Mouse (Mus musculus) forebrain, embryonic 12.5 days (tissue): Measurements from ENCODE around the gene Ttc5. TPM values are rescaled to one million over a fixed set of nuclear protein-coding genes. Genes with fewer than 3 reads are reported as not detected.

ENCODE experiments used
- ATAC-seq: fragments of 200-750 bp; cut with Nextera tagmentation; 2 replicates; pipeline ENCODE4 v1.8.0; 2017; ENCODE audit warnings: moderate TSS enrichment; ENCODE audit not compliant: low FRiP score
- H3K27ac ChIP-seq: fragments of 300-500 bp; sonication (generic); 2 replicates; pipeline ENCODE4 v1.5.1; 2016; ENCODE audit warnings: mild to moderate bottlenecking
- H3K27me3 ChIP-seq: fragments of 300-500 bp; sonication (generic); 2 replicates; pipeline ENCODE4 v1.6.1; 2016; ENCODE audit warnings: mild to moderate bottlenecking
- H3K36me3 ChIP-seq: fragments of 300-500 bp; sonication (generic); replicated peaks from 2 replicates; pipeline ENCODE4 v1.6.1; 2016; ENCODE audit warnings: mild to moderate bottlenecking
- H3K4me1 ChIP-seq: fragments of 300-500 bp; sonication (generic); 2 replicates; pipeline ENCODE4 v1.6.1; 2016
- H3K4me2 ChIP-seq: fragments of 300-500 bp; sonication (generic); 2 replicates; pipeline ENCODE4 v1.6.1; 2016; ENCODE audit warnings: mild to moderate bottlenecking, moderate library complexity
- H3K4me3 ChIP-seq: fragments of 300-500 bp; sonication (generic); replicated peaks from 2 replicates; pipeline ENCODE4 v1.5.1; 2016; ENCODE audit warnings: mild to moderate bottlenecking
- H3K9ac ChIP-seq: fragments of 300-500 bp; sonication (generic); 2 replicates; pipeline ENCODE4 v1.6.1; 2016; ENCODE audit warnings: mild to moderate bottlenecking
- H3K9me3 ChIP-seq: fragments of 300-500 bp; sonication (generic); 2 replicates; pipeline ENCODE4 v1.6.1; 2016
- WGBS: fragments of 180-500 bp; shearing (Covaris S2); methylation state at CpG from one replicate; pipeline ENCODE4 v1.1.7; 2016; 5-methylcytosine and 5-hydroxymethylcytosine counted together
- polyA plus RNA-seq: library from polyadenylated mRNA; unstranded; fragments of >200 nt; fragmentation: Nextera tagmentation; extraction: Ambion mirVana; gene quantifications from 2 replicates; pipeline ENCODE4 v1.2.1, GENCODE M21; 2016

The Ttc5 gene
- polyA plus RNA-seq, 1 experiment from 2014 or later, result 115 TPM

- no peak for ATAC-seq
- no peak overlapping the region for H3K4me3 ChIP-seq
Observed at GRCm38 (mm10) chr14:50799502-50800259, 14.4 kb upstream of the Ttc5 start.

DNA sequence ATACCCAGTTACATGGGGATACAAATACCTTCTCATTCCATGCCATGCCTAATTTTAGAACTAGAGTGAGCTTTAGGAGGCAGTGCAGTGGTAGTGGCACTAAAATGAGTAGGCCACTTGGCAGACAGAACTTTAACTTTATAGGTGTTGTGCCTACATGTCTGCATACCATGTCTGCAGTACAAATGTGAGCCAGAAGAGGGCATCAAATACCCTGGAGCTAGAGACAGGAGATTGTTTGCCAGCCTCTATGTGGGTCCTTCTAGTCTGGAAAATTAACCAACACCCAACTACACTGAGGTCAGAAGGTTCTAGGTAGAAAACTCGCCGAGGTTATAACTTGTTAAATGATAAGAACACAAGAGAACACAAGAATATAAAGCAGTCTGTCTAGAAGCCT, 13.2 kb upstream of the Ttc5 start:
- ATAC-seq, result no peak
- H3K4me1 ChIP-seq, result peaks cover 3% of the 10 kb centered on the region; the same call in 1 of the 2 replicates
- no peak overlapping the region for H3K4me3 ChIP-seq
- H3K27ac ChIP-seq, result no peak overlapping the region
- no peak overlapping the region for H3K4me2 ChIP-seq
- no peak overlapping the region for H3K9ac ChIP-seq
- WGBS, result 76% methylated on average over 2 of the region's 2 CpGs
- H3K9me3 ChIP-seq, result no peaks in the 10 kb centered on the region
- no peaks in the 10 kb centered on the region for H3K27me3 ChIP-seq
- H3K36me3 ChIP-seq, result no peaks in the 10 kb centered on the region

More at GRCm38 (mm10) chr14:50799502-50800259, 14.4 kb upstream of the Ttc5 start:
- H3K9ac ChIP-seq, result no peak overlapping the region
- no peak overlapping the region for H3K27ac ChIP-seq
- 4% methylated on average over 3 of the region's 3 CpGs for WGBS
- H3K36me3 ChIP-seq, result no peaks in the 10 kb centered on the region
- no peaks in the 10 kb centered on the region for H3K9me3 ChIP-seq
- H3K27me3 ChIP-seq, result no peaks in the 10 kb centered on the region
- H3K4me2 ChIP-seq, result no peak overlapping the region
- H3K4me1 ChIP-seq, result peaks cover 3% of the 10 kb centered on the region; the same call in 1 of the 2 replicates

DNA sequence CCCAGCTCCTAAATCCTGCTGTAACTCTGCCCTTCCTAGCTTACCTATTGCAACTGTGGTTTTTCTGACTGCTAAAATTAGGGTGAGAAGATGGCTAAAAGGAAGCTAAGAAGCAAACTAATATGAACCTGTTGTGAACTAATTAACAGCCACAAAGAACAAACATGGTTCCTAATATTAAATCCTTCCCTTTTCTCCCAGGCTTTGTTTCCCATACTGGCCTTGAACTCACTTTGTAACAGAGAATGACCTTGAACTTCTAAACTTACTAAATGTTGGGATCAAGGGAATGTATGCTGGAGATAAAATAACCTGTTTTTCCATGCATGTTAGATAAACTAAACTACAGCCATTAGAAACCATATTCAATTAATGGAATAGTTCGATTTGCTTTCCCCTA, 11.1 kb upstream of the Ttc5 start:
- ATAC-seq, result no peak
- Histone ChIP-seq H3K27ac (no peak overlapping the region), H3K4me2 (no peak overlapping the region), H3K9me3 (no peaks in the 10 kb centered on the region), H3K9ac (no peak overlapping the region), H3K4me3 (no peak overlapping the region), H3K27me3 (no peaks in the 10 kb centered on the region), H3K4me1 (peaks cover 3% of the 10 kb centered on the region; the same call in 1 of the 2 replicates), H3K36me3 (no peaks in the 10 kb centered on the region)
- 84% methylated on average over 1 of the region's 1 CpGs for WGBS

DNA sequence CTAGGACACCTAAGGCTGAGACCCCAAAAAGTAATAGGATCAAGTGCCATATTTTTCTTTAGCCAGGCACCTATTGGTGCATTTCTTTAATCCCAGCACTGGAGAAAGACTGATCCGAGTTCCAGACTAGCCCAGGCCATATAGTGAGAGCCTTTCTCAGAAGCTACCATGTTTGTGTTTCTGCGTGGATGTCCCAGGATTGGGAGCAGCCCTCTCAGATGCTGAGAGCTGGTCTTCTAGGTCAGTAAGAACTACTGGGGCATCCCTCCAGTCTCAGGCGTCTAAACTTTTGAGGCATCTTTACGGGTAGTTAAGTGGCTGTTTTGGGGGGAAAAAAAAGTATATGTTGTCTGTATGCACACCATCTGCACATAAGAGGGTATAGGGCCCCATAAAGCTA, 10.6 kb upstream of the Ttc5 start:
- WGBS, result 91% methylated on average over 4 of the region's 4 CpGs
- H3K4me3 ChIP-seq, result no peak overlapping the region
- ATAC-seq, result no peak

GRCm38 (mm10) chr14:50795261-50795935, 10.1 kb upstream of the Ttc5 start:
- H3K4me2 ChIP-seq, result no peak overlapping the region
- H3K9ac ChIP-seq, result no peak overlapping the region
- H3K9me3 ChIP-seq, result no peaks in the 10 kb centered on the region
- no peak for ATAC-seq
- H3K27me3 ChIP-seq, result no peaks in the 10 kb centered on the region
- H3K4me1 ChIP-seq, result peaks cover 3% of the 10 kb centered on the region; the same call in 1 of the 2 replicates
- no peak overlapping the region for H3K27ac ChIP-seq
- H3K4me3 ChIP-seq, result no peak overlapping the region
- no peaks in the 10 kb centered on the region for H3K36me3 ChIP-seq
- 93% methylated on average over 24 of the region's 24 CpGs for WGBS

More for the DNA sequence above, 10.6 kb upstream of the Ttc5 start:
- H3K4me1 ChIP-seq, result peaks cover 3% of the 10 kb centered on the region; the same call in 1 of the 2 replicates
- no peaks in the 10 kb centered on the region for H3K36me3 ChIP-seq
- no peak overlapping the region for H3K9ac ChIP-seq
- no peak overlapping the region for H3K27ac ChIP-seq
- no peak overlapping the region for H3K4me2 ChIP-seq
- no peaks in the 10 kb centered on the region for H3K9me3 ChIP-seq
- no peaks in the 10 kb centered on the region for H3K27me3 ChIP-seq

DNA sequence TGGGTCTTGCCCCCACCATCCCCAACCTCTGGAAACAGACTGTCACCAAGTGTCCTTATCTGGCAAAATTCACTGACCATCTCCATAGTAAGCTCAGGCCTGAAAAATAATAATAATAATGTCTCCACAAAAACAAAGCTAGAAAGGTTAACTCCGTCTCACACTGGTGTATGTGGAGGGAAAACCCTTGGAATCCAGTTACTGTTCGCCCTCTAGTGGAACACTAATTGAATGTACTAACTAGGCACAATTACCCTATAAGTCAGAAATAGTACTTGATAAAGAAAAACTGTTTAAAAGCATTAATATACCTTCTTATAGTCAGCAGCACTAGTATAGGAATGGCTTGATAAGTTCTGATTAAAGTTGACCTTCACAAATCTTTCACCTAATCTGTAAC, 2.8 kb upstream of the Ttc5 start:
- Histone ChIP-seq H3K27me3 (no peaks in the 10 kb centered on the region), H3K4me1 (peaks cover 8% of the 10 kb centered on the region), H3K36me3 (no peaks in the 10 kb centered on the region), H3K4me2 (no peak overlapping the region), H3K9ac (no peak overlapping the region), H3K27ac (no peak overlapping the region), H3K9me3 (no peaks in the 10 kb centered on the region), H3K4me3 (no peak overlapping the region)
- ATAC-seq, result no peak
- WGBS, result 20% methylated on average over 2 of the region's 2 CpGs

GRCm38 (mm10) chr14:50784391-50785250, 698 bp downstream of the Ttc5 start:
- H3K4me3 ChIP-seq, result peak overlapping the region; percentile 80
- H3K36me3 ChIP-seq, result peaks cover 25% of the 10 kb centered on the region
- peak overlapping the region; percentile 80 for H3K27ac ChIP-seq
- H3K9me3 ChIP-seq, result no peaks in the 10 kb centered on the region
- H3K9ac ChIP-seq, result peak overlapping the region; percentile 71
- H3K27me3 ChIP-seq, result no peaks in the 10 kb centered on the region
- H3K4me1 ChIP-seq, result peaks cover 9% of the 10 kb centered on the region
- peak overlapping the region; percentile 58 for H3K4me2 ChIP-seq
- no peak; the same call in 1 of the 2 replicates for ATAC-seq
- WGBS, result 26% methylated on average over 16 of the region's 16 CpGs

DNA sequence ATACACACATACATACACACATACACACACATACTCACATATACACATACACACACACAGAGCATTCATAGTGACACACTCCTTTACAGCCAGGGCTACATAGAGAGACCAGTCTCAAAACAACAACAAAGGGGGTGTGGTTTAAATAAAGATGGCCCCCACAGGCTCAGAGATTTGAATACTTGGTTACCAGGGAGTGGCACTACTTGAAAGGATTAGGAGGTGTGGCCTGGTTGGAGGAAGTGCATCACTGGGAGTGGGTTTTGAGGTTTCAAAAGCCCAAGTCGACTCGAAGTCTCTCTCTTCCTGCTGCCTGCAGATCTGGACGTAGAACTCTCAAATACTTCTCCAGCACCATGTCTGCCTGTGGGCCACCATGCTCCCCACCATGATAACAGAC, 3.2 kb downstream of the Ttc5 start:
- Histone ChIP-seq H3K4me3 (no peak overlapping the region), H3K9ac (no peak overlapping the region), H3K4me1 (peaks cover 9% of the 10 kb centered on the region), H3K36me3 (peaks cover 38% of the 10 kb centered on the region), H3K4me2 (no peak overlapping the region), H3K27ac (no peak overlapping the region), H3K9me3 (no peaks in the 10 kb centered on the region), H3K27me3 (no peaks in the 10 kb centered on the region)
- 97% methylated on average over 3 of the region's 3 CpGs for WGBS
- ATAC-seq, result no peak

DNA sequence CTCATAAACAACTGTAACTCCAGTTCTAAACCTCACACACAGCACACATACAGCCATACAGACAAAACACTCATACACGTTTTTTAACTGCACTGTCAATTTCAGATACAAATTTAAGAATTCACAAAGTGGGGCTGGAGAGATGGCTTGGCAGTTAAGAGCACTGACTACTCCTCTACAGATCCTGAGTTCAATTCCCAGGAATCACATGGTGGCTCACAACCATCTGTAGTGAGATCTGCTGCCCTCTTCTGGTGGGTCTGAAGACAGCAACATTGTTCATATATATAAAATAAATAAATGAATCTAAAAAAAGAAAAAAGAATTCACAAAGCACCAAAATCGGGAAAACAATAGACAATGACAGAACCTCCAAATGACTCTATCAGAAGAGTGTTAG, 14.0 kb downstream of the Ttc5 start:
- Histone ChIP-seq H3K4me1 (no peaks in the 10 kb centered on the region), H3K27ac (no peak overlapping the region), H3K9ac (no peak overlapping the region), H3K9me3 (no peaks in the 10 kb centered on the region), H3K4me2 (no peak overlapping the region), H3K36me3 (peaks cover 89% of the 10 kb centered on the region), H3K27me3 (no peaks in the 10 kb centered on the region), H3K4me3 (no peak overlapping the region)
- WGBS, result 87% methylated on average over 2 of the region's 2 CpGs
- no peak for ATAC-seq

DNA sequence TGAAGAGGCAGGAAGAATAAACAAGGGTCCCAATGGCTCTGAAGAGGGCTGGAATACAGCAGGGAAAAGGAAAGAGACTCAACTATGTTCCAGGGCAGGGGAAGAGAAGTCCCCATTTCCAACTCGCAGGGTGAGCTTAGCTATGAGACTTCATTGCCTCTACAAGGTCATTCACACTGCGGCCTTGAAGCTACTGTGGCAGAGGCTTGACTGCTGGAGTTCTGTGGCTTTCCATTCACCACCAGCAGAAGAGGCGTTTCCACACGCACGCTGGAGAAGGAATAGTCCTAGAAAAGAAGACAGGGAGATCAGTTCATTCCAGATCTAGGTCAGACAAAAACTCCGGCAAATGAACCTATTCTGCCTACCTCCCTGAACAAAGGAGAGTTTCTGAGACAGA, 19.6 kb downstream of the Ttc5 start:
- no peak overlapping the region for H3K27ac ChIP-seq
- no peak for ATAC-seq
- no peaks in the 10 kb centered on the region for H3K4me1 ChIP-seq
- H3K27me3 ChIP-seq, result no peaks in the 10 kb centered on the region
- no peaks in the 10 kb centered on the region for H3K9me3 ChIP-seq
- H3K9ac ChIP-seq, result no peak overlapping the region
- H3K36me3 ChIP-seq, result peaks cover 58% of the 10 kb centered on the region
- no peak overlapping the region for H3K4me3 ChIP-seq
- H3K4me2 ChIP-seq, result no peak overlapping the region
- 96% methylated on average over 6 of the region's 6 CpGs for WGBS

GRCm38 (mm10) chr14:50758416-50759085, 26.8 kb downstream of the Ttc5 start:
- Histone ChIP-seq H3K4me1 (no peaks in the 10 kb centered on the region), H3K9ac (no peak overlapping the region), H3K27ac (no peak overlapping the region), H3K36me3 (no peaks in the 10 kb centered on the region; the same call in 1 of the 2 replicates), H3K9me3 (no peaks in the 10 kb centered on the region), H3K27me3 (no peaks in the 10 kb centered on the region), H3K4me3 (no peak overlapping the region), H3K4me2 (no peak overlapping the region)
- WGBS, result 75% methylated on average over 5 of the region's 5 CpGs
- ATAC-seq, result no peak

DNA sequence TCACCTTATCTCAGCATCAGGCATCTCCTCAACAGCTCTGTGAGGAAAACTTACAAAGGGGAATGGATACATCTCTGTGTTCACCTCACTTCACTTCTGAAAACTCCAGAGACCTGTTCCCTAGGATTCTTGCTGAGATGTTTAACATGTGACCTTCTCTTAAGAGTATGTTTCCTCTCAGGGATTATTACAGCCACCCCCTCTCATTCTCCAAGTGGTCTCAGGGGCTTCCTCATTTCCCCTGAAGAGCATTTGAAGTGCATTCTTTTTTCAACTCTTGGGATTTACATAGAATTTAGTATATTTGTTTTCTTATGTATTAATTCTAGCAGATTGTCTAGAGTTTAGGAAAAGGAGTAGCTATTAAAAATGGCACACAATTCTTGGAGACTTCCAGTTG, 40.3 kb downstream of the Ttc5 start, which contains the start of gene Olfr749:
TSS of gene Olfr749 (minus strand) at position 101 of the 400 bp plus-strand sequence.
- Histone ChIP-seq H3K27me3 (no peaks in the 10 kb centered on the region), H3K4me2 (no peak within 1 kb of the TSS), H3K27ac (no peak within 1 kb of the TSS), H3K9me3 (no peaks in the 10 kb centered on the region), H3K4me3 (no peak within 1 kb of the TSS), H3K4me1 (no peaks in the 10 kb centered on the region), H3K36me3 (no peaks in the 10 kb centered on the region), H3K9ac (no peak within 1 kb of the TSS)
- no peak for ATAC-seq
